Mouse (Mus musculus): ENCODE measurements around the gene Gm6370.

DNA sequence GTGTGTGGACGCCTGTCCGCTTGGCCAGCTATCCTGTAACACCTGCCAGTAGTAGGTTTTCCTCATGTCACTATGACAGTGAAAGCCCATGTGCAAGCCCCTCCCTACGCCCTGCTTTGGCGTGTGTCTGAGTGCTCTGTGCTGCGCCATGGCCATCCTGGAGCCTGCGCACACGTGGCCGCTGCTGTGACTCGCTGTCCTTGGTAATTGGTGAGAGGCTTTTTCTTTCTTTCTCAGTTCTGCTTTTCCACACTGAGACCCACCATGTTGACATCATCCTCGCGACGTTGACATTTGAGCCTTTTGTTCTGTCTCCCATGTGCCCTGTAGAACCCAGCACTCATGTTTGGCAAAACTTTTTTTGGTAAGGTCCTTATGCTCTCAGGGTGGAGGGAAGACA is 19.3 kb upstream of the Gm6370 start:
- no peak for TF ChIP-seq POLR2A (IDR thresholded peaks at IDR 0.05; ENCODE audit: control insufficient read depth, extremely low read depth, insufficient read depth, low read length, poor library complexity)
- no peak for TF ChIP-seq CTCF (IDR thresholded peaks at IDR 0.05; ENCODE audit: borderline replicate concordance, control insufficient read depth, extremely low read depth, insufficient read depth, low read length, poor library complexity)

Data from thymus, adult 2 months (tissue).